Mouse (Mus musculus) lung, postnatal 0 days (tissue): ENCODE measurements around the gene Asap3.

ENCODE experiments used
- CTCF ChIP-seq: IDR thresholded peaks from 2 replicates; pipeline ENCODE4 v1.5.1; 2016; ENCODE audit warnings: antibody characterized with exemption, mild to moderate bottlenecking
- EP300 ChIP-seq: IDR thresholded peaks from 2 replicates; pipeline ENCODE4 v1.6.1; 2016; ENCODE audit warnings: antibody characterized with exemption, mild to moderate bottlenecking, control low read depth

DNA sequence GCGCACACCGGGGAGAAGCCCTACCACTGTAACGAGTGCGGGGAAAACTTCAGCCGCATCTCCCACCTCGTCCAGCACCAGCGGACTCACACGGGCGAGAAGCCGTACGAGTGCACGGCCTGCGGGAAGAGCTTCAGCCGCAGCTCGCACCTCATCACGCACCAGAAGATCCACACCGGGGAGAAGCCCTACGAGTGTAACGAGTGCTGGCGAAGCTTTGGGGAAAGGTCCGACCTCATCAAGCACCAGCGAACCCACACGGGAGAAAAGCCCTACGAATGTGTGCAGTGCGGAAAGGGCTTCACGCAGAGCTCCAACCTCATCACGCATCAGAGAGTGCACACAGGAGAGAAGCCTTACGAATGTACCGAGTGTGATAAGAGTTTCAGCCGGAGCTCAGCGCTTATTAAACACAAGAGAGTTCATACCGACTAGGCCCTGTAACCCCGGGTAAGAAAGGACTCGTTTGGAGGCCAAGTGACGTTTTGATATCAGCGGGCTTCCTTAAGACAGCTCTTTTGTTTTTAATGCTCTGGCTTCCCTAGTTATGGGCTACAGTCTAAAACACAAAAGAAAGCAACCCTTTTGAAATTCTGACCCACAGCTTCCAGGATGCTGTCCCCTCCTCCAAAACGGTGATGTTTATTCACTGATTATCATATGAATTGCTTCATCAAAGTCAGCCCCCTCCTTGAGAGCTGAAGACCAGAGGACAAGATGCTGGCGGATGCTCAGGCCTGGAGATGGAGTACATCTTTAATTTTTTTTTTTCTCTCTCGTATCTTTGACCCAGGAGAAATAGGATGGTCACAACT, 84.8 kb downstream of the Asap3 start:
- TF ChIP-seq CTCF (no peak), EP300 (no peak)
